Mouse (Mus musculus) liver (tissue): Measurements from ENCODE around the gene Gm21083.
"Not testable (repeated sequence)": the region's sequence is repeated elsewhere in the genome, so short reads cannot be mapped to it uniquely, and the experiment has no call there.

ENCODE experiments used
- DNase-seq: peaks from one replicate; pipeline ENCODE4 v3.0.0-alpha.2; 2020; ENCODE audit warnings: mixed read lengths

The Gm21083 gene

DNA sequence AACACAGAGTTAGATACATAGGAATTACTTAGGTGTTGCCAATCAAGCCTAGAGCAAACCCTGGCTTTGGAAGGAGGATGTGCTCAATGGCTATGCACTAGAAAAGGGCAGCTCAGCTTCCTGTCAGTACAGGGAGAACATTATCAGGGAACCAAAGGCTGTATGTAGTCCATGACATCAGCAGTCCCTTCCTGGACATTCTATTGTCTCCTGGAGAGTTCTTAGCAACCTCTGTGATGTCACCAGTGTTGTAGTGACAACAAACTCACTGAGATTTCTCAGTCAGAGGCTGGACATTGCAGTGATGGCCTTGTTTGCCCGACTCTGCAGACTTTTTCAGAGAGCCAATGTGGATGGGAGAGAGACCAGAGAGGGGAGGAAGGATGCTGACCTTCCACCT is at the start of gene Gm21083:
Gene Gm21083 (plus strand): TSS at position 301 of the 400 bp plus-strand sequence.
- not testable (repeated sequence) for DNase-seq

DNA sequence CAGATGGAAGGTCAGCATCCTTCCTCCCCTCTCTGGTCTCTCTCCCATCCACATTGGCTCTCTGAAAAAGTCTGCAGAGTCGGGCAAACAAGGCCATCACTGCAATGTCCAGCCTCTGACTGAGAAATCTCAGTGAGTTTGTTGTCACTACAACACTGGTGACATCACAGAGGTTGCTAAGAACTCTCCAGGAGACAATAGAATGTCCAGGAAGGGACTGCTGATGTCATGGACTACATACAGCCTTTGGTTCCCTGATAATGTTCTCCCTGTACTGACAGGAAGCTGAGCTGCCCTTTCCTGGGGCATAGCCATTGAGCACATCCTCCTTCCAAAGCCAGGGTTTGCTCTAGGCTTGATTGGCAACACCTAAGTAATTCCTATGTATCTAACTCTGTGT is 48.0 kb upstream of the Gm21083 start, which contains the start of gene Gm21190:
Gene Gm21190 (minus strand): TSS at position 101 of the 400 bp plus-strand sequence.
- DNase-seq = not testable (repeated sequence)

DNA sequence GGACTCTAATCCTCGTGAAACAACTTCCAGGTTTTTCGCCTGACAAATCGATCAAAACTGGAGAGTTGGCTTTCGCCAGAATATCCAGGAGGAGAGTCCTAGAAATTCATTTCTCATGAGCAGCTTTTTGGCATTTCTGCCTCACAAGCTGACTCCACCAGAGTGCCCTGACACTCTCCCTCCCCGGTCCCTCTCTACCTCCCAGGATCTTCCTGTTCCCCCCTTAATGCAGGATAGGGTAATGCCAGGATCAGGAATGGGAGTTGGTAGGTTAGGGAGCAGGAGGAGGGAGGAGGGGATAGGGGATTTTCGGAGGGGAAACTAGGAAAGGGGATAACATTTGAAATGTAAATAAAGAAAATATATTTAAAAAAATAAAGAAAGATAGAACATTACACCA is 28.5 kb upstream of the Gm21083 start:
- not testable (repeated sequence) for DNase-seq

DNA sequence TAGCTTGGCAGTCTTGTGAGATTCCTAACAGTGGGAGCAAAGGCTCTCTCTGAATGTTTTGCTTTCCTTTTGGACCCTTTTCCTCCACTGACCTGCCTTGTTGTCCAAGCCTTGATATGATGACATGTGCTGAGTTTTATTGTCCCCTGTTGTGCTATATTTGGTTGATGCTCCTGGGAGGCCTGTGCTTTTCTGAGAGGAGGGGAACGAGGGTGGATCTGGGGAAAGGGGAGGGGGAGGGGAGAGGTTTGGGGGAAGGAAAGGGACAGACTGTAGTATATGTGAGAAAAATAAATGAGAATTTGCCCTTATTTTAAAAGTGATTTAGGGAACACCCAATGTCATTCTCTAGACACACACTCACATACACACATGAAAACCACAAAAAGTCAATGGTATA is 28.0 kb upstream of the Gm21083 start:
- peak; percentile 11 for DNase-seq

DNA sequence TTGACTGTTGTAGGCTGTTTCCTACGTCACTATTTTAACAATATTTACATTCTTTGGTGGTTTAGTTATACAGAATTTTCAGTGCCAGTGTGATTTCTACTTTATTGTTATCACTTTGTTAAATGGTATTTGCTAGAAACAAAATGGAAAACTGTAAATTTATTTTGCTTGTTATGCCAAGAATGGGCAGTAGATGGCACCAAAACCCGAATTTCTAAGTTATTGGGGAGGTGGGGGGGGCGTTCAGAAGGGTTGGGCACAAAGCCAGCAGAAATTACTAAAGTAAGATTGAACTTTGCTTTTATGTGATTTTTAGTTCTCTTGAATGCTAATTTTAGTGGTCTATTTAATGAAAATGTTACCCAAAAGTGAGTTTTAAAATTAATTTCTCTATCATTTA is 27.5 kb upstream of the Gm21083 start:
- not testable (repeated sequence) for DNase-seq

DNA sequence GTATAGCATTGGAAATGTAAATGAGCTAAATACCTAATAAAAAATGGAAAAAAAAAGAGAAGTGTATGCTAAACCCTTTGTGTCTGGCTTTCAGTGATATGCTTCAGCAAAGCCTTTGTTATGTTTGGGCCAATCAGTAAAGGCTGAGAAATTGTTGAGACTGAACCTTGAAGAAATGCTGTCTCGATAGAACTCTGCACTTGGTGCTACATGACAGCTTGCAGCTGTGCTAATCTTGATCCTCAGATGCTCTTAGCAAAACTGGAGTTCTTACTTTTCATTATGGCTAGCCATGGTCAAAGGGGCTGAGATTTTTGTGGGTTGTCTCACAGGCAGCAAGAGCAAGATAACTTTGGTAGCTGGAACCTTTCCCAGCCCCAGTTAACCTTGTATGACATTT is 18.5 kb upstream of the Gm21083 start:
- not testable (repeated sequence) for DNase-seq

DNA sequence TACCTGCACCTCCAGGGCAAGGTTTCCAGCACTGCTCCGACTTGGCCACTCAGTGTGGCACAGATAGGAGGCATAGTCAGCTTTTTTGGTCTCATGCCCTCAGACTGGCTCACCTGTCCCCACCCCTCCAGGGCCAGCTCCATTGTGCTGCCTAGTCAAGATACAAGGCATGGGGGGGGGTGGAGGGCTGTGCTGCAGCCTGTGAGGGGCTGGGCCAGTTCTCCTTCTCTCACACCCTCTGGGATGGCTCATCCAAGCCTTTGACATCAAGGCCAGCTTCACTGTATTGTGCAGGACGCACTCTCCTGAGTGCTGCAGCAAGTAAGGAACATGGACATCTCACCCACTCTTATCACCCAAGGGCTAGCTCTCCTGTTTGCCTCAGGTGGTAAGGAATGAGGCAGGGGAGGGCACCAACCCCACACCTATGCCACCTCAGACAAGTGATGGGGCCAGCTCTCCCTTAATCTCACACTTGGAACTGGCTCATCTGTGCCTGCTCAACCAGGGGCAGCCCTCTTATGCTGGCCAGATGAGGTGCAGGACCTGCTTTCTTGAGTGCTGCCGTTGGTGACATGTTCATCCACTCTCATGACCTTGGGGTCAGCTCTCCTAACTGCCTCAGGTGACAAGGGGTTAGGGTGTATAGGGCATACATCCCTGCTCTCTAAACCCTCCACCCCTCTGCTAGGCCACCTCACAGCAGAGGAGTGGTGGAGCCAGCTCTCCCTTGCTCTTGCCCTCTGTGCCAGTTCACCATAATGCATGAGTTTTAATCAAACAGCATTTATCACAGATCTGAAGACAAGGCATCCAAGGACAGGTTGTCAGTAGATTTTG is 15.5 kb upstream of the Gm21083 start:
- DNase-seq = not testable (repeated sequence)

DNA sequence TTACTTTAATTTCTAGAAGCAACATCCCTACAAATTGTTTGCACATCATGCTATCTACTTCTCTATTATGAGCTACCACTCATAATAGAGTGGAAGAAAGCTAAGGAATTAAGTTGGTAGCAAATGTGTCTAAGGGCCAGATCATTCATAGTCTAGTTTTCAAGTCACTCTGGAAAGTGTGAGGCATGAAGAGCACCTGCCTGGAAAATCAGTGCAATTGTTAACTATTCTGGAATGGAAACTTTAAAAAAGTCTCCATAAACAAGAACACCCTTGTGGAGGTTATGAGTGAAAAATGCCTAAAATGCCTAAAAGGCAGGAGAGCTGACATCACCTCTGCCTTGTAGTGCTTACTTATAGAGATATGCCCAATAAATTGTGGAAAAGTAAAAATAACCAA is 3.4 kb upstream of the Gm21083 start:
- not testable (repeated sequence) for DNase-seq

DNA sequence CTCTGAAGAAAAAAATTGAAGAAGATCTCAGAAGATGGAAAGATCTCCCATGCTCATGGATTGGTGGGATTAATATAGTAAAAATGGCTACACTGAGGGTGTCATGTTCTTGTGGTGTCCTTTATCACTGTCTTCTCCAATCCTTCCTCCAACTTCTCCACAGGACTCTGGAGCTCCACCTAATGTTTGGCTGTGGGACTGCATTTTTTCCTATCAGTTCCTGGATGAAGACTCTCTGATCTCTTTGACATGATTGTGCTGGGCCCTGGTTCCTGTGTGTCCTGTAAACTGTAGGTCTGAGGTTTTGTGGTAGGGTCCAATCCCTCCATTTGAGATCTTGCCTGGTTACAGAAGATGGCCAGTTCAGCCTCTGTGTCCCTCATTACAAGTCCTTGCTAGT is 9.2 kb downstream of the Gm21083 start:
- not testable (repeated sequence) for DNase-seq

DNA sequence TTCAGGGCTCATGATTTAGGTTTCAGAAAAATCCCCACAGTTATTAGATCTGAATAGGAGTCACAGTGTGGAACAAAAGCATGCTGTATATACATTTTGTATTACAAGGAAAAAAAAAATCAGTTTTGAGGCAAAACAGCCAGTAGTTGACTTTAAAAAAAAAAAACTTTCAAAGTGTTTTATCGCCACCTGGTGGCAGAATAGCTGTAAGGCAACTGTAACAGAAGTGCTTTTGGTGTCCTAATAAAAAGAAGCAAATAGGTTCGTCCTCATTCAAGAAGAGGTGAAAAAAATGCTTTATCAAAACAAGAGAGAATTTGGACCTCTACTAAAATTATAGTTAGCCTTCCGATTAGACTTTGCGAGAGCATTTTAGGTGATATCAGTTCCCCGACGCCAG is 11.2 kb downstream of the Gm21083 start:
- DNase-seq = not testable (repeated sequence)

DNA sequence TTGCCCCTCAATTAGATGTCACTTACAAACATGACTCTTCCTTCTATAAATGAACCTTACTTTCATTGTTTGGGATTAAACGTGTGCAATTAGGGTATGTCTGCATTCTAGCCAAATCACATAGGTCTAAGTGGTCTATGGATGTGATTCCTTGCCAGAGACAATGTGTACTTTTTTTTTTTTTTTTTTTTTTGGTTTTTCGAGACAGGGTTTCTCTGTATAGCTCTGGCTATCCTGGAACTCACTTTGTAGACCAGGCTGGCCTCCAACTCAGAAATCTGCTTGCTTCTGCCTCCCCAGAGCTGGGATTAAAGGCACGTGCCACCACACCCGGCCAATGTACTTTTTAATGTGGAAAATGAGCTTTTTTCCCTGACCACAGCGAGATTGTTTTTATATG is 13.5 kb downstream of the Gm21083 start:
- not testable (repeated sequence) for DNase-seq

DNA sequence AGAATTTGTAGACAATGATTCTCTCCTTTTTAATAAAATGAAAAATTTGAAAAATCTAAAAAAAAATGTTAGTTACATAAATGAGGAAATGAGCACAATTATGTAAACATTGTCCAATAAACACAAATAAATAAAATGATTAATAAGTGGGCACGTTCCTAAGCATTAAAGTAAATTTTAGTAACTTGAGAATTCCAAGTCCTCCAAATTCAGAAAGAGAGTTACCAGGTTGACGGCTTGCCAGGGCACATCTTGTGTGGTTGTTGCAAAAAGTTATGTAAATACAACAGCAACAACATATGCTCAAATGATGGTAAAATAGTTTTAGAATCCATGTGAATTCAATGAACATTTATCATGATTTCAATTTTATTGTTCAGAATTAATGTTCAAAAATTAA is 14.4 kb downstream of the Gm21083 start:
- not testable (repeated sequence) for DNase-seq

DNA sequence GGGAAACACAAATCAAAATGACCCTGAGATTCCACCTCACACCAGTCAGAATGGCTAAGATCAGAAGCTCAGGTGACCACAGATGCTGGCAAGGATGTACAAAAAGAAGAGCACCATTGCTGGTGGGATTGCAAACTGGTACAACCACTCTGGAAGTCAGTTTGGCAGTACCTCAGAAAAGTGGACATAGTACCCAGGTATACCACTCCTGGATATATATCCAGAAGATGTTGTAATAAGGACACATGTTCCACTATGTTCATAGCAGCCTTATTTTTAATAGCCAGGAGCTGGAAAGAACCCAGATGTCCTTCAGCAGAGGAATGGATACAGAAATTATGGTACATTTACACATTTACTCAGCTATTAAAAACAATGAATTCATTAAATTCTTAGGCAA is 21.7 kb downstream of the Gm21083 start:
- not testable (repeated sequence) for DNase-seq

DNA sequence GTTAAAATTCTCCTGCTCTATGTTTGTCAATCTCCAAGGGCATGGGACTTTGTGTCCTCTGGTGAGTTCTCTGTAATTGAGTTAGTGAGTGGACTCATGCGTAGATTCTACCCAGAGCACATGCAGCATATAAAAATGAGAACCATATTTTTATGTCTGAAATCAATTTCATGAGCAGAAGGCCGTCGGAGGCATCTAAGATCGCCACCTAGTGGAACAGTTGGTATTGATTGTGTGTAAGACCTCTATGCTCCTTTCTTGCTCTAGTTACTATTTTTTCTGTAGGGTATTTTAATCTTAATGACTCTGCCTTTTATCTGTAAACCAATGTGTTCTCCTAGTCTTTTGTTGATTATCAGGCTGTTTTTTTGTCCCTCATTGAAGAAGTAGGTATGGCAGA is 23.2 kb downstream of the Gm21083 start:
- peak; percentile 13 for DNase-seq

DNA sequence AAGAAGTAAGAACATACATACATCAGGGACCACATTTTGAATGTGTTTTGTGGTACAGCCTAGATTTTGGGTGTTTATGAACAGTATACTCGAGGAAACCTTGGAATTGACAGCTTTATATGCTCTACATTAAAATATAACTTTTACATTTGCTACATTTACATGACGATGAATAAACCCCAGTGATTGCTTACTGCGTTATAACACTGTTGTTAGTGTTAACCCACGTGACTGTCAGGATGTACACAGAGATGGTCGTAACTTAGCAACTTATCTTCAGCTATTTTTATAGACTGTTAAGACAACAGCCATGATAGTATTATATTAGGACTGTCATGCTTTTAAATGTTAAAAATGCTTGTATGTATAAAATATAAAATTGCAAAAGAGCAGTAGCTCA is 24.3 kb downstream of the Gm21083 start:
- not testable (repeated sequence) for DNase-seq

DNA sequence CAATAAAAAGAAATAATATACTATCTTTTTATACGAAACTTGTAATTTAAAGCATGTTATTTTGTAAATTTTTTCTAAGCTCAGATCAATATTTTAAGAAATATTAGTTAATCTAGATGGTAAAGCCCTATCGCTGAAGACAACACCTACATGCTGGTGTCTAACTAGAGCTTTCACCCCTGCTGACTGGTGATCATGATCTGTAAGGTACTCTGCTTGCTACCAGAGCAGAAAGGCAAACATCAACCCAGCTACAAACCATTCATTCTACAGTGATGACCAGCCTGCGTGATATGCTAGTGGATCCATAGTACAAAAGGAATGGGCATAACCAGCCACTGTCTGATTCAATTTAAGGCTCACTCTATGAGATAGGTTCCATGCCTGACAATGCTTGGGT is 24.8 kb downstream of the Gm21083 start:
- not testable (repeated sequence) for DNase-seq

DNA sequence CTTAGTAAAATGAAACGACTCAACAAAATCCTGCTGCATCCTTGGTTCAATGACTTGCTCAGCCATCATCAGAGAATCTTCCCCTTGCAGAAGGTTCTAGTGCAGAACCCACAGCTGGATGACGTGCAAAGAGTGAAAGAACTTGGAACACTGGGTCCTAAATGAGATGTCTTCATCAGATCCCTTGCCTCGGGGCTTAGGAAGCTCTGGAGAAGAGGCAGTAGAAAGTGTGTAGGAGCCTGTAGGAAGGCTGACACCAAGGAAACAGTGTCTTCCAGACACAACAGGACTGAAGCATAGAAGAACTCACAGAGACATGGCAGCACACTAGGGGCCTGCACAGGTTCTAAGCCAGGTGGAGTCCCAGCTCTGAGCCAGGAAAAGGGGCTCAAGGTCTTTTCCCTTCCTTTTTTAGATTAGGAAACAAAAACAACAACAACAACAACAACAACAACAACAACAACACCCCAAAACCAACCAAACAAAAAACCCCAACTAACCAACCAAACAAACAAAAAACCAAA is 25.4 kb downstream of the Gm21083 start:
- DNase-seq = not testable (repeated sequence)

DNA sequence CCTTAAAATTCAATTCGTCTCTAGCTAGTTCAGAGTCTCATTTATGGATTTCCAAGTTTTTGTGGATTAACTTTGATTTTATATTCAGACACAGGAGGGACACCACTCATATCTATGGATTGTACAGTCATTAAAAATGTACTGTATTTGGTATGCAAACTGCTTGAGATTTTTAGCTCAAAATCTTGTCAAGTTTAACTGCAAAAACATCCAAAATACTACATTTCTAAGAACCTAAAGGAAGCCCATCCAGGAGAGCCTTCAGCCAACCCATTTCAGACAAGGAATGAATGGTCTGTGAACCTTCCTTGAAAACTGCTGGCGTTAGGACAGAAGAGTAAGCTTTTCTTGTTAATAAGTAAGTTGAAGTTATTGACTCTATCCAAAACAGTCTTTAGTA is 25.9 kb downstream of the Gm21083 start:
- DNase-seq = not testable (repeated sequence)

DNA sequence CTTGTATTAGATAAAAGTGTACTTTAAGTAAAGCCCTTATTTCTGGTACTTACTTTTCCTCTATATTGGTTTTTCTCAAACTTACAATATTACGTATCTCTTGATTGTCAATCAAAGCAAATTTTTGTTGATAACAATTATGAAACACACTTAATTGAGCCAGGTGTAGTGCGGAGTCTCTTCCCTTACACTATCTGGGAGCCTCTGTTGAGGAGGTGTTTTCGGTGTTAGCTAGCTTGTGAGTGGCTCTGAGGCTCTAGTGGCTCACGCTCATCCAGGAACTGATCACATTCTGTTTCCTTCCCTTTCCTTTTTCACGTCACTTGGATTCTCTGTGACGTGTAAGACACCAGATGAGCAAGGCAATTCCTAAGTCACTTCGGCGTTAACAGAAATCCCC is 26.5 kb downstream of the Gm21083 start:
- not testable (repeated sequence) for DNase-seq

DNA sequence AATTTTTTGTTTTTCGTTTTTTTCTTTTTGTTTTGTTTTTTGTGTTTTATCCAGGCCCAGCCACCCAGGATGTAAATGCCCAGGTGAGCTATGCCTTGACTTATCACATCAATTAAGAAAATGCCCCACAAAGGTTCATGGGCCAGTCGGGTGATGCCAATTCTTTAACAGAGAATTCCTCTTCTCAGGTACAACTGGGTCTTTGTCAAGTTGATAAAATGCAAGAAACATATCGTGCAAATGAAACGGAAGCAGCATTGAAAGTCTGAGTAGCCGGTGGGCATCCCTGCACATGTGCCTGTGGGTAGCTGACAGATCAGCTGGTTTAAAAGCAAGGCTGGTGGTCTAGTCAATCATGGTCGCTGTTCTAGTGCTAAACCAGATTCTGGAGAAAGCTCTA is 29.5 kb downstream of the Gm21083 start:
- not testable (repeated sequence) for DNase-seq

DNA sequence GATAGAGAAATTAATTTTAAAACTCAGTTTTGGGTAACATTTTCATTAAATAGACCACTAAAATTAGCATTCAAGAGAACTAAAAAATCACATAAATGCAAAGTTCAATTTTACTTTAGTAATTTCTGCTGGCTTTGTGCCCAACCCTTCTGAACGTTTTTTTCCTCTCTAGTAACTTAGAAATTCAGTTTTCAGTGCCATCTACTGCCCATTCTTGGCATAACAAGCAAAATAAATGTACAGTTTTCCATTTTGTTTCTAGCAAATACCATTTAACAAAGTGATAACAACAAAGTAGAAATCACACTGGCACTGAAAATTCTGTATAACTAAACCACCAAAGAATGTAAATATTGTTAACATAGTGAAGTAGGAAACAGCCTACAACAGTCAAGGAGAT is 33.6 kb downstream of the Gm21083 start:
- DNase-seq = not testable (repeated sequence)

DNA sequence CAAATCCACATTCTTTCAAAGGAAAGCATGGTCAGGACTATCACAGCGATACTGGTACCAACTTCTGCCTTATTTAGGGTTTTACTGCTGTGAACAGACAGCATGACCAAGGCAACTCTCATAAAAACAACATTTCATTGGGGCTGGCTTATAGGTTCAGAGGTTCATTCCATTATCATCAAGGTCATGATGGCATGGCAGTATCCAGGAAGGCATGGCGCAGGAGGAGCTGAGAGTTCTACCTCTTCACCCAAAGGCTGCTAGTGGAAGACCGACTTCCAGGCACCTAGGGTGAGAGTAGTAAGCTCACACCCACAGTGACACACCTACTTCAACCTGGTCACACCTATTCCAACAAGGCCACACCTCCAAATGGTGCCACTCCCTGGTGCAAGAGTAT is 39.1 kb downstream of the Gm21083 start:
- DNase-seq = not testable (repeated sequence)

DNA sequence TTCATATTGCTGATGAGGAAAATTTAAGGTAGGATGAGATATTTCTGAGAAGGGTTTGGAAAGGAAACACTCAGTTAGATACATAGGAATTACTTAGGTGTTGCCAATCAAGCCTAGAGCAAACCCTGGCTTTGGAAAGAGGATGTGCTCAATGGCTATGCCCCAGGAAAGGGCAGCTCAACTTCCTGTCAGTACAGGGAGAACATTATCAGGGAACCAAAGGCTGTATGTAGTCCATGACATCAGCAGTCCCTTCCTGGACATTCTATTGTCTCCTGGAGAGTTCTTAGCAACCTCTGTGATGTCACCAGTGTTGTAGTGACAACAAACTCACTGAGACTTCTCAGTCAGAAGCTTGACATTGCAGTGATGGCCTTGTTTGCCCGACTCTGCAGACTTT is 41.6 kb downstream of the Gm21083 start, which contains the start of gene Speer4d:
Gene Speer4d (plus strand): TSS at position 301 of the 400 bp plus-strand sequence.
- DNase-seq = not testable (repeated sequence)

DNA sequence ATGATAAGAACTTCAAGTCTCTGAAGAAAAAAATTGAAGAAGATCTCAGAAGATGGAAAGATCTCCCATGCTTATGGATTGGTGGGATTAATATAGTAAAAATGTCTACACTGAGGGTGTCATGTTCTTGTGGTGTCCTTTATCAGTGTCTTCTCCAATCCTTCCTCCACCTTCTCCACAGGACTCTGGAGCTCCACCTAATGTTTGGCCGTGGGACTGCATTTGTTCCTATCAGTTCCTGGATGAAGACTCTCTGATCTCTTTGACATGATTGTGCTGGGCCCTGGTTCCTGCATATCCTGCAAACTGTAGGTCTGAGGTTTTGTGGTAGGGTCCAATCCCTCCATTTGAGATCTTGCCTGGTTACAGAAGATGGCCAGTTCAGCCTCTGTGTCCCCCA is 51.0 kb downstream of the Gm21083 start:
- DNase-seq = not testable (repeated sequence)
